Mouse (Mus musculus) ES-E14 (cell line): ENCODE measurements around the gene Ccr4.

ENCODE experiments used
- HCFC1 ChIP-seq: IDR thresholded peaks from 2 replicates; pipeline ENCODE4 v1.6.1; 2012; ENCODE audit warnings: low read length, inconsistent platforms, borderline replicate concordance; ENCODE audit not compliant: insufficient read depth
- MAFK ChIP-seq: IDR thresholded peaks from 2 replicates; pipeline ENCODE4 v1.6.1; 2014; ENCODE audit warnings: mild to moderate bottlenecking, low read depth, low read length, inconsistent platforms; ENCODE audit not compliant: insufficient read depth
- ZC3H11A ChIP-seq: IDR thresholded peaks from 2 replicates; pipeline ENCODE4 v1.6.1; 2012; ENCODE audit warnings: low read depth, mild to moderate bottlenecking, inconsistent platforms, low read length, borderline replicate concordance

- TF ChIP-seq ZC3H11A (no peak), HCFC1 (no peak), MAFK (no peak)
Observed at GRCm38 (mm10) chr9:114468701-114469100, 36.0 kb downstream of the Ccr4 start.
